Mouse (Mus musculus) right cerebral cortex, adult 2 months (tissue): ENCODE data around the gene Urgcp.
"Not testable (repeated sequence)": the region's sequence is repeated elsewhere in the genome, so short reads cannot be mapped to it uniquely, and the experiment has no call there.

Experiments
- DNase-seq, 2 experiments: peaks; one replicate each; pipeline ENCODE4 v3.0.0; 2021 to 2022; ENCODE audit warnings: low spot score in 2 of 2

The Urgcp gene

GRCm38 (mm10) chr11:5761820-5762632 is at the start of gene Urgcp:
TSS of gene Urgcp (minus strand) at chr11:5762376.
- DNase-seq: peak; percentile 90

DNA sequence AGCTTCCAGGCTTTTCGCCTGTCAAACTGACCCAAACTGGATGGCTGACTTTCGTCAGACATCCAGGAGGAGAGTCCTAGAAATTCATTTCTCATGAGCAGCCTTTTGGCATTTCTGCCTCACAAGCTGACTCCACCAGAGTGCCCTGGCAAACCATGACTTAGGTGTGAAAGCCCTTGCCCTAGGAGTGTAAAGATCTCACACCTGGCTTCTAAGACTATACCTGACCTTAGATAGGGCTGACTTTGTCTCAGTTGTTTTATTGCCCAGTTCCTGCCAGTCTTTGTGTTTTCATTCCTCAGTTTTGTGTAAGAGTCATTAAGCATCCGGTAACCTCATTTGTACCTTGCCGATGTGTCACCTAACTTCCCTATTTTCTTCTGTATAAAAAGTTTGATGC is 47.3 kb upstream of the Urgcp start:
- DNase-seq: not testable (repeated sequence)

DNA sequence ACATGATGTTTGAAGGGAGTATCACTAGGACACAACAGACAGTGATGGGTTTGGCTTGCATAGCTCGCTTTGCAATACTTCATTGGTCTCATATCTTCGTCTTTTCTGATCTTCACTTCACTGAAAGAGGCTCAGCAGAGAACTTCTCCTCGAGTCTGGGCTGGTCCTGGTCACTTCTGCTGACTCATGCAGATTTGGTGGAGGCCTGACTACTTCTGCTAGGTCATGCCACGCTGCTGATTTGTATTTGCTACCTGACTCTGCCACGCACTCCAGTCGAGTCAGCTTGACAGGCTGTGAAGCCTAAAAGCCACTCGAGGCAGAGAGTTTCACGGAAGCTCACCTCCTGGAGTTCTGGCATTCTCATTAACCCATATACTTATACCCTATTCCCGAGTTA is 45.8 kb upstream of the Urgcp start:
- no peak for DNase-seq

GRCm38 (mm10) chr11:5805711-5806110 is 43.5 kb upstream of the Urgcp start:
- DNase-seq: no peak

GRCm38 (mm10) chr11:5804174-5804573 is 42.0 kb upstream of the Urgcp start:
- no peak for DNase-seq

DNA sequence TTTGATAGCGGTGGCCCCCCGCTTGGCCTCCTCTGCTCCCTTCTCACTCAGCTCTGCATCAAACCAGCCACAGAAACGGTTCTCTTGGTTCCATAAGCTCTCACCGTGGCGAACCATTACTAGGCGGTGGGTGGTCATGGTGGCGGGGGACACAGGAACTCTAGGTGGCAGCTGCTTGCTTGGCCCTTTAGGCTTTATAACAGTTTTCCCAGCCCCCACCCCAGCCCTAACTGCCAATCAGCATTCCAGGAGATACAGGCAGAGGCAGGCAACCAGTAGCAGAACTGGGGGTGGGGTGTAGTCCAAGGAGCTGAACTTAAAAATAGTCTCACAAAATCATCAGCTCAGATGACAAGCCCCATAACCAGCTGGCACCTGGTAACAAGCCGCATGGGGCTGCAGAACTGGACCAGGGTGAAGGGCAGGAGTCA is 41.4 kb upstream of the Urgcp start, which contains the start of gene Pgam2:
Gene Pgam2, minus strand, starts transcription at position 183 of the 431 bp plus-strand sequence.
- DNase-seq: peak in 1 of 2 experiments; percentile 41

DNA sequence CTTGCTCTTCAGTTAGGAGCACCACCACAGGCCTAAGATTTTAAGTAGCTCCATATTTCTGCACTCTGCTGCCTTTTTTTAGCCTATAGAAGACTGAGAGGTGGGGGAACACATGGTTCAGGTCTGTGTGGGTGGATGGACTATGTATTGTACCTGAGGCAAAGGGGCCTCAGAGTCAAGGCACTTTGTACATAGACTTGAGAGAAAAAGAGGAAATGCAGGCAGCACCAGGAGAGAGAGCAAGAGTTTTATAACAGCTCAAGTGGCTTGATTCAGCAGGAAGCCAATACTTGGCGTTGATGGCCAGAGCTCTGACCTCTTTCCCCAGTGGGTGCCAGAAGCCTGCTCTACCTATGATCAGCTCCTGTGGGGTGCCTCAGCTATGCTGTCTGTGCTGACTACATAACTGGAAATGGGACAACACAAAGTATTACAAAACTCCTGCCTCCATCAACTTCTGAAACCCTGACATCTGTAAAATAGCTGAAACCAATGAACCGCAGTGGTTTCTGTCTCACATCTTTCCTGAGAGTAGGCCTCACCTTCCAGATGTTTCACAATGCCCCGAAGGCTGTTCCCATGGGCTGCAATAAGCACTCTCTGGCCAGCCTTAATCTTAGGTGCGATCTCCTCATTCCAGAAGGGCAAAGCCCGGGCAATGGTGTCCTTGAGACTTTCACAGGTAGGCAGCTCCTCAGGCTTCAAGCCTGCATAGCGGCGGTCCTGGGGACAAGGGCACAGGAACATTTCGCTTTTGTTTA is 40.5 kb upstream of the Urgcp start:
- no peak for DNase-seq

DNA sequence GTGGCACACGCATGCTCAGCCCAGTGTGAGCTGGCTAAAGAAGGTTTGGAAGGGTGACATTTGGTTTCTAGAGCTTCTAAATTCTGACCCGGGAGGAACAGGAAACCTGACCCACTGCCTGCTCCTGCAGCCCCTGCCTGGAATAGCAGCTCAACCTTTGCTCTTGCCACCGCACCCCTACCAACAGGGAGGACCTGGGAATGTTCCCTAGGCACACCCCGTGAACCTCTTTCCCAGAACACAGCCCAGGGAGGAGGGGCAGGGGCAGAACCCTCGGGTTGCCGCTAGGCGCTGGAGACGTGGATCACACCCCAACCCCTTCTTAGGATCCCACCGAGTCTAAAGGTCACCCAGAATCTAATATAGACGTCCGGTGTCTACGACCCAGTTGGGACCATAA is 39.8 kb upstream of the Urgcp start:
- DNase-seq: no peak

- DNase-seq: no peak
Observed at GRCm38 (mm10) chr11:5801511-5801910, 39.3 kb upstream of the Urgcp start.

DNA sequence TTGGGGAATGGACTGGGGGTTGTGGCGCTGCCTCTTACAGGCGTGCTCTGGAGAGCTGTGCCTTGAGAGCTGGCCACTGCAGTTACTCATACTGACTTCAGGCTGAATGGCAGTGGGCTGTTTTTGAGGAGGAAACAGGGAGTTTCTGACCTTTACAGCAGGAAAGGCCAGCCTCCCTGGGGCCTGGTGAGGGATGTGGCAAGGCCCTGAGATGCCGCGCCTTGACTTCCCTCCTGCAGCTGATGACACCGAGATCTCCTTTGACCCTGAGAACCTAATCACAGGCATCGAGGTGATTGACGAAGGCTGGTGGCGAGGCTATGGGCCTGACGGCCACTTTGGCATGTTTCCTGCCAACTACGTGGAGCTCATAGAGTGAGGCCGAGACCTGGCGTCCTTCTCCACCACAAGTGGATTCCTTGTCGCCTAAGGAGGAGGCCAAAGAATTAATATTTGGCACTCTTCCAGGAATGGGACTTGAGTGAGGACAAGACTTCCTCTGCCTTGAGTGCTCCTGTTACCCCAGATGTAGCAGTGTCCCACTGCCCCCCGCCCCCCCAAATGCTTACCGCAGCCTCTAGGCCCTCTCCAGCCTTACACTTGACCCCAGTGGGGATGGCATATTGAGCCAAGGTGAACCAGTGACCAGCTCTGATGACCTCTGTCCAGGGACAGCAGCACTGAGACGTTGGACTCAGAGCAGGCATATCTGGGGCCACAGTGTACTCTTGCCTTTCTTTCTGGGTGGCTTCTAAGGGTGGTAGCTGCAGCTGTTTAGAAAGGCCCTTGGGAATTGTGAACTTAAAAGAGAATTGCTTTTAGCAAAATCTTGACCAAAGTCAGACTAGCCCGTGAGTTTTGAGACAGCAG is 37.7 kb upstream of the Urgcp start:
- DNase-seq: no peak

DNA sequence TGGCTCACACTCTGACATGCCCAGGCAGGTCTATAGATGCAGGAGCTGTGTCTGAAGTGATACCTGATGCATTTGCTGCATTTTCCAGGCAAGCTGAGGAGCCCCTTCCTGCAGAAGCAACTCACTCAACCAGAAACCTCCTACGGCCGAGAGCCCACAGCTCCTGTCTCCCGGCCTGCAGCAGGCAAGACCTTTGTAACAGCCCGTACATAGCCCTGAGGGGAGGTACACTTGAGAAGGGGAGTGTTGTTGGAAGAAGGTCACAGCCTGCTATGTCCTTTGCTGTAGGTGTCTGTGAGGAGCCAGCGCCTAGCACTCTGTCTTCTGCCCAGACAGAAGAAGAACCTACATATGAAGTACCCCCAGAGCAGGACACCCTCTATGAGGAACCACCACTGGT is 35.8 kb upstream of the Urgcp start:
- DNase-seq: no peak

GRCm38 (mm10) chr11:5797371-5797770 is 35.2 kb upstream of the Urgcp start:
- no peak for DNase-seq

- DNase-seq: no peak
Observed at GRCm38 (mm10) chr11:5796939-5797338, 34.8 kb upstream of the Urgcp start.

GRCm38 (mm10) chr11:5795706-5796105 is 33.5 kb upstream of the Urgcp start:
- peak; percentile 40 to 62 for DNase-seq

DNA sequence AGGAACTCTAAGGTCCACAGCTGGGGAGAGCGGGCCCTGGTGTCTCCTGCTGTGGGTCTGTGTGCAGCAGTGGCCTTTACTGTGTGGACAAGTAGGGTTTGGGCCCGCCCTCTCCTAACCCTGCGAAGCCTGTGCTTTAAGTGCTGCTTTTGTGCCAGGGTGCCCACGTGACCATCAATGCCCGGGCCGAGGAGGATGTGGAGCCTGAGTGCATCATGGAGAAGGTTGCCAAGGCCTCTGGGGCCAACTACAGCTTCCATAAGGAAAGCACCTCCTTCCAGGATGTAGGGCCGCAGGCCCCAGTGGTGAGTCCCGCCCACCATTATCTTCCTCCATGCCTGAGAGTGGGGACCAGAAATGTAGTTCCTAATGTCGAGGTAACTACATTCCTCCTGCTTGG is 33.1 kb upstream of the Urgcp start:
- DNase-seq: no peak

DNA sequence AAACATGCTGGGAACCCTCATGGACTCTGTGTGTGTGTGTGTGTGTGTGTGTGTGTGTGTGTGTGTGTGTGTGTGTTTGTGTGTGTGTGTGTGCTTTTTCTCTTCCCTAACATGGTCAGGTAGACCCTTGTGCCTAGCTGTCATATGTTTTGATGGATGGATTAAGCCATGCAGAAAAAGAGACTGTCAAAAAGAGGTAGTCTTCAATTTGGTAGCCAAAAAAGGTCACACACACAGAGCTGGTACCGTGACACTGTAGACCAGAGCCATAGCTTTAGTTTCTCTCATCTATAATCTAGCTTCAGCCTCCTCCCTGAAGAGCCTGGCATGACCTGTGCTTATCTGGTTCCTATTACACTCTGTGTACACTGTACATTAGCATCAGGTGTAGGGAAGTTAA is 28.3 kb upstream of the Urgcp start:
- DNase-seq: no peak

DNA sequence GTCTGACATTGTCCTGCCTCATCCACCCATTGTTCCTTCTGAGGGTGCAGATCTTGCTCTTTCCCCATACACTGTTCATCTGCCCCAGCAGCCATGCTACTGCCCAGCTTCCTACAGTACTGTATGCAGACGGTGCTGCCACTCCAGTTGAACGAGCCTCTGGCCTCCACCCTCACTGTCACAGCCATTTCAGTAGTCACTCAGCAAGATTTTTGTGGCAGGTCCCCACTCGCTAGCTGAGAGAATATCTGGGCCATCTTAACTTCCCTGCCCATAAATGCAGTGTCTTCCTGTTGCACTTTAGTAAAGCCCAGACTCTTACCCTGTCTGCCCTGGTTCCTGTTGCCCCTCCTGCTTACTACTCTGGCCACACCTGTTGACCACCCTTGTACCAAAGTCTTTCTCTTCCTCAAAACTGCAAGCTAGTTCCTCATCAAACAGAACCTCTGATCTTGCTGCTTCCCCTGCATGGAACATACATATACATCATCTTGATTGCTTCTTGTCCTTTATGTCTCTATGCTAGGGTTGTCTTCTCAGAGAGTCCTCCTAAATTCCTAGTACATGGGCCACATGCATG is 27.7 kb upstream of the Urgcp start:
- DNase-seq: no peak

DNA sequence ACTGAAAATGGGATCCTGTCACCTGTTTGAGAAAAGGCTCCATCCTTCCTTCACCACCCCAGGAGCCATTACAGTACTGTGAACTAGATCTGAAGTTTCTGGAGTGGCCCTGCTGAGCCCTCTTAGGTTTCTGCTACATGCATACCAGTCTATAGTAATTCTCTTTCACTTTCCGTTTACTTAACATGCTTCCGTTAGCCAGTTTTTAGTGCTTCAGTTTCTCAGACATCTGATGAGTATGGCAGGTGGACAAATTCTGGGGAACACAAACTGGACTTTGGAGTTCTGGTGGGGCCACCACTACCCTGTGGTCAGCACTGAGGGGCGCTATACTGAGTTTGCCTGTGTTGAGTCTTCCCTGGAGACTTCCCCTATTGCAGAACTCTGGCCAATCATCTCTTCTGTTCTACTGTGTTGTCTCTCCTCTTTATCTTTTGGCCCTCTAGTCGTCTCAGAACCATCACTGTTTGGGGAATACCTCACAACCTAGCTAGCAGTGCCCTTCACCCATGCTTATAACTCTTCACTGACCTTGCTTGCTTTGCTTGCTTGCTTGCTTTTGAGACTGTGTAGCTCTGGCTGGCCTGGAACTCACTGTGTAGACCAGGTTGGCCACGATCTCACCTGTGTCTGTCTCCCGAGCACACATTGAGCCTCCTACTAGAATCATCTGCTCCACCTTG is 27.0 kb upstream of the Urgcp start:
- no peak for DNase-seq

DNA sequence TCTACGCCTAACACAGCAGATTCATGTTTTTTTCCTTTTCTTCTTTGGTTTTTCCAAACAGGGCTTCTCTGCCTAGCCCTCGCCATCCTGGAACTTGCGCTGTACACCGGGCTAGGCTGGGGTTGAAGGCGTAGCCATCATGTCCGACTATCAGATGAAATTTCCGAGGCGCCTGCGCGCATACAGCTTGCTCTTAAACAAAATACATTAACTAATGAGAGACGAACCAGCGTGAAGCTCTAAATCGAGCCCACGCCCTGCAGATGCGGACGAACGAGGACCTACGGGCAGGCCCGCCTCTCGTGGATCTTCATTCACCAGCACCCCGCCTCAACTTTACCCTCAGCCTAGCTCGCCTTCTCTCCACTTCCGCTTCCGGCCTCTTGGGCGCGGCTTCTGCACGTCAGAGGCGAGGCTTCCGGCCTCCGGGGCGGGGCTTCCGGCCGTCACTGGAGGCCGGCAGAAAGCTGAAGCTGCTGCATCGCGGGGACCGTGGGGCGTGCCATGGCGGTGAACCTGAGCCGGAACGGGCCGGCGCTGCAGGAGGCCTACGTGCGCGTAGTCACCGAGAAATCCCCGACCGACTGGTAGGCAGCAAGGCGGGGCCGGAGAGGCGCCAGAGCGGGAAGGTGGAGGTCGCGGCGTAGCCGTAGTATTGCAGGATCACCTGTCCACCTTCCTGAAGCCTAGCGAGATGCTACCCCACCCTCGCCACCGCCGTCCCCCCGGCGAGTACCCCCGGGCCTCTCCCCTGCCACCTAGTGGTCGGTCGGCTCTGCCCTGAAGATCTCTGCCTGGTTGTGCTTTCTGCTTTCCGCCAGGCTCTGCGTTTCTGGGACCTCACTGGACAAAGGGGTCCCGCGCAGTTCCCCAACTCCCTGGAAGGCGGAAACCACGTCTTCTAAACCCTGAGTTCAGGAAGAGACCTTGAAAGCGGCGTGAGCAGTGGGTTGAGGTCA is 26.2 kb upstream of the Urgcp start, which contains the start of gene Dbnl:
Gene Dbnl, plus strand, starts transcription at position 433 of the 959 bp plus-strand sequence.
- DNase-seq: peak; percentile 95 to 96

GRCm38 (mm10) chr11:5787671-5788055 is 25.5 kb upstream of the Urgcp start:
- no peak for DNase-seq
